Mouse (Mus musculus) intestine, embryonic 15.5 days (tissue): ENCODE results near the gene Pitpnc1. TPM values are rescaled to one million over a fixed set of nuclear protein-coding genes. Genes with fewer than 3 reads are reported as not detected.
A peak's percentile ranks its signal among the peaks of the same experiment; 100 is the strongest.

Source experiments
- ATAC-seq: fragments of 200-750 bp; cut with Nextera tagmentation; 2 replicates; pipeline ENCODE4 v1.8.0; 2017; ENCODE audit warnings: moderate TSS enrichment, moderate library complexity
- H3K27ac ChIP-seq: fragments of 300-500 bp; sonication (generic); 2 replicates; pipeline ENCODE4 v1.5.1; 2015; ENCODE audit warnings: mild to moderate bottlenecking, inconsistent platforms
- H3K27me3 ChIP-seq: fragments of 300-500 bp; sonication (generic); replicated peaks from 2 replicates; pipeline ENCODE4 v1.6.1; 2015; ENCODE audit warnings: inconsistent platforms
- H3K36me3 ChIP-seq: fragments of 300-500 bp; sonication (generic); 2 replicates; pipeline ENCODE4 v1.6.1; 2015; ENCODE audit warnings: inconsistent platforms
- H3K4me1 ChIP-seq: fragments of 300-500 bp; sonication (generic); replicated peaks from 2 replicates; pipeline ENCODE4 v1.6.1; 2015; ENCODE audit warnings: inconsistent platforms
- H3K4me2 ChIP-seq: fragments of 300-500 bp; sonication (generic); replicated peaks from 2 replicates; pipeline ENCODE4 v1.6.1; 2015; ENCODE audit warnings: mild to moderate bottlenecking, inconsistent platforms
- H3K4me3 ChIP-seq: fragments of 300-500 bp; sonication (generic); replicated peaks from 2 replicates; pipeline ENCODE4 v1.5.1; 2015; ENCODE audit warnings: inconsistent platforms
- H3K9ac ChIP-seq: fragments of 300-500 bp; sonication (generic); 2 replicates; pipeline ENCODE4 v1.6.1; 2015; ENCODE audit warnings: inconsistent platforms
- H3K9me3 ChIP-seq: fragments of 300-500 bp; sonication (generic); 2 replicates; pipeline ENCODE4 v1.6.1; 2016; ENCODE audit warnings: inconsistent platforms
- WGBS: fragments of 180-500 bp; shearing (Covaris S2); methylation state at CpG from one replicate; pipeline ENCODE4 v1.1.7; 2015; 5-methylcytosine and 5-hydroxymethylcytosine counted together
- polyA plus RNA-seq: library from polyadenylated mRNA; unstranded; fragments of >200 nt; fragmentation: Nextera tagmentation; extraction: Ambion mirVana; gene quantifications from 2 replicates; pipeline ENCODE4 v1.2.1, GENCODE M21; 2015

Pitpnc1 gene
- polyA plus RNA-seq, 1 experiment from 2014 or later = 14.2 TPM

- 89% methylated on average over 7 of the region's 7 CpGs for WGBS
- Histone ChIP-seq H3K4me1 (no peaks in the 10 kb centered on the region), H3K9me3 (no peaks in the 10 kb centered on the region), H3K9ac (no peak overlapping the region), H3K27ac (no peak overlapping the region), H3K4me3 (no peak overlapping the region), H3K27me3 (no peaks in the 10 kb centered on the region), H3K36me3 (0 out of 2 replicates have a peak, but pooled peaks cover 6% of the 10 kb centered on the region), H3K4me2 (no peak overlapping the region)
- ATAC-seq = no peak
Measured at GRCm38 (mm10) chr11:107248753-107249152, 221.7 kb downstream of the Pitpnc1 start.

- ATAC-seq = no peak
- 91% methylated on average over 7 of the region's 7 CpGs for WGBS
- Histone ChIP-seq H3K9me3 (no peaks in the 10 kb centered on the region), H3K4me3 (no peak overlapping the region), H3K4me1 (no peaks in the 10 kb centered on the region), H3K9ac (no peak overlapping the region), H3K36me3 (no peaks in the 10 kb centered on the region), H3K27me3 (no peaks in the 10 kb centered on the region), H3K27ac (no peak overlapping the region), H3K4me2 (no peak overlapping the region)
Measured at GRCm38 (mm10) chr11:107245657-107246056, 224.8 kb downstream of the Pitpnc1 start.

DNA sequence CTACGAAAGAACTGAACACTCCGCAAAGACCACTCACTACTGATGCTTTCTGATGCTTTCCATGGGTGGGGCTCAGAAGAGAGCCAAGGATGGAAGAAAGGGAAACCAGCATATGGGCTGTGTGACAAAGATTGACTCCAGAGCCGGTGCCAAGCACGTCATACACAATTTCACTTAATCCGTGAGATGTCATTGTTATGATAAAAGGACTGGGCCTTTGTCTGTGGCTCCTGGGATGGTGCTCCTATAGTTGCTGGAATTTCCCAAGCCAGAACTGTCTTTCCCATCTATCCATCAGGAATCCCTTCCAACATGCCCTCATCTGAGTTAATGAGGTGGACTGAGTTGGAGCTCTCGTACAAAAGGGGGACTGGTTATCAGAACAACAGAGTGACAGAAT lies 227.4 kb downstream of the Pitpnc1 start:
- Histone ChIP-seq H3K27ac (no peak overlapping the region), H3K9ac (no peak overlapping the region), H3K4me2 (no peak overlapping the region), H3K4me1 (no peaks in the 10 kb centered on the region), H3K4me3 (no peak overlapping the region), H3K9me3 (no peaks in the 10 kb centered on the region), H3K27me3 (no peaks in the 10 kb centered on the region), H3K36me3 (no peaks in the 10 kb centered on the region)
- 86% methylated on average over 6 of the region's 6 CpGs for WGBS
- no peak for ATAC-seq

GRCm38 (mm10) chr11:107241678-107242077 lies 228.8 kb downstream of the Pitpnc1 start:
- no peak for ATAC-seq
- 95% methylated on average over 7 of the region's 7 CpGs for WGBS
- Histone ChIP-seq H3K4me1 (no peaks in the 10 kb centered on the region), H3K9ac (no peak overlapping the region), H3K36me3 (no peaks in the 10 kb centered on the region), H3K27me3 (no peaks in the 10 kb centered on the region), H3K27ac (no peak overlapping the region), H3K9me3 (no peaks in the 10 kb centered on the region), H3K4me2 (no peak overlapping the region), H3K4me3 (no peak overlapping the region)

DNA sequence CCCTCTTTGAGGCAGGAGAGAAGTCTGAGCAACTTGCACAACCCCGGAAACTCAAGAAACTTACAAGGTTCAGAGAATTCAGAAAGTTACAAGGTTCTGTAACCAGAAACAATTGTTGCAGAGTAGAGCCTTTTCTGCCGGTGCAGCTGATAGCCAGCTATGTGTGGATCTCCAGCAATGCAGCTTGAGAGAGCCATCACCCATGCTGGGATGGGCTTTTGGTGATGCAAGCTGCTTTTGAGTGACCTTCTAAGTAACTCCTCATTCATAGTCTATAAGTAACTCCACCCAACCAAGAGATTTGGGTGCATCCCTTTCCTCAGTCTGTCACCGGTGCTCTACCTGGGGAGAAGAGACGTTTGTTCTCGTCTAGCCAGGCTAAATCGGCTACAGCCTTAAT lies 232.0 kb downstream of the Pitpnc1 start:
- no peak for ATAC-seq
- WGBS = 89% methylated on average over 6 of the region's 6 CpGs

GRCm38 (mm10) chr11:107237532-107237931 lies 233.0 kb downstream of the Pitpnc1 start:
- Histone ChIP-seq H3K4me1 (no peaks in the 10 kb centered on the region), H3K27ac (no peak overlapping the region), H3K27me3 (no peaks in the 10 kb centered on the region), H3K9me3 (no peaks in the 10 kb centered on the region), H3K4me3 (no peak overlapping the region), H3K4me2 (no peak overlapping the region), H3K9ac (no peak overlapping the region), H3K36me3 (no peaks in the 10 kb centered on the region)
- ATAC-seq = no peak
- 92% methylated on average over 4 of the region's 4 CpGs for WGBS

More for the DNA sequence above, 232.0 kb downstream of the Pitpnc1 start:
- no peak overlapping the region for H3K4me2 ChIP-seq
- H3K27ac ChIP-seq = no peak overlapping the region
- no peak overlapping the region for H3K9ac ChIP-seq
- H3K4me3 ChIP-seq = no peak overlapping the region
- no peaks in the 10 kb centered on the region for H3K9me3 ChIP-seq
- H3K4me1 ChIP-seq = no peaks in the 10 kb centered on the region
- no peaks in the 10 kb centered on the region for H3K36me3 ChIP-seq
- H3K27me3 ChIP-seq = no peaks in the 10 kb centered on the region

- no peaks in the 10 kb centered on the region for H3K27me3 ChIP-seq
- H3K27ac ChIP-seq = no peak overlapping the region
- no peaks in the 10 kb centered on the region for H3K9me3 ChIP-seq
- no peaks in the 10 kb centered on the region for H3K36me3 ChIP-seq
- 86% methylated on average over 5 of the region's 5 CpGs for WGBS
- H3K4me1 ChIP-seq = no peaks in the 10 kb centered on the region
- H3K4me3 ChIP-seq = no peak overlapping the region
- no peak overlapping the region for H3K9ac ChIP-seq
- ATAC-seq = no peak
- H3K4me2 ChIP-seq = no peak overlapping the region
Measured at GRCm38 (mm10) chr11:107233252-107233890, 237.1 kb downstream of the Pitpnc1 start.

GRCm38 (mm10) chr11:107230128-107230527 lies 240.4 kb downstream of the Pitpnc1 start:
- Histone ChIP-seq H3K9me3 (no peaks in the 10 kb centered on the region), H3K9ac (no peak overlapping the region), H3K27ac (no peak overlapping the region), H3K4me2 (no peak overlapping the region), H3K27me3 (no peaks in the 10 kb centered on the region), H3K4me1 (no peaks in the 10 kb centered on the region), H3K4me3 (no peak overlapping the region), H3K36me3 (0 out of 2 replicates have a peak, but pooled peaks cover 3% of the 10 kb centered on the region)
- ATAC-seq = no peak
- WGBS = 76% methylated on average over 10 of the region's 10 CpGs

- H3K36me3 ChIP-seq = 0 out of 2 replicates have a peak, but pooled peaks cover 3% of the 10 kb centered on the region
- WGBS = 86% methylated on average over 1 of the region's 1 CpGs
- no peak overlapping the region for H3K27ac ChIP-seq
- no peak overlapping the region for H3K9ac ChIP-seq
- H3K4me1 ChIP-seq = no peaks in the 10 kb centered on the region
- no peak overlapping the region for H3K4me3 ChIP-seq
- H3K9me3 ChIP-seq = no peaks in the 10 kb centered on the region
- no peak for ATAC-seq
- H3K4me2 ChIP-seq = no peak overlapping the region
- no peaks in the 10 kb centered on the region for H3K27me3 ChIP-seq
Measured at GRCm38 (mm10) chr11:107226431-107226830, 244.1 kb downstream of the Pitpnc1 start.

- Histone ChIP-seq H3K36me3 (0 out of 2 replicates have a peak, but pooled peaks cover 3% of the 10 kb centered on the region), H3K4me1 (no peaks in the 10 kb centered on the region), H3K27me3 (no peaks in the 10 kb centered on the region), H3K9me3 (no peaks in the 10 kb centered on the region), H3K9ac (no peak overlapping the region), H3K4me2 (no peak overlapping the region), H3K27ac (no peak overlapping the region), H3K4me3 (no peak overlapping the region)
- WGBS = 91% methylated on average over 10 of the region's 10 CpGs
- ATAC-seq = no peak
Measured at GRCm38 (mm10) chr11:107226013-107226412, 244.5 kb downstream of the Pitpnc1 start.

DNA sequence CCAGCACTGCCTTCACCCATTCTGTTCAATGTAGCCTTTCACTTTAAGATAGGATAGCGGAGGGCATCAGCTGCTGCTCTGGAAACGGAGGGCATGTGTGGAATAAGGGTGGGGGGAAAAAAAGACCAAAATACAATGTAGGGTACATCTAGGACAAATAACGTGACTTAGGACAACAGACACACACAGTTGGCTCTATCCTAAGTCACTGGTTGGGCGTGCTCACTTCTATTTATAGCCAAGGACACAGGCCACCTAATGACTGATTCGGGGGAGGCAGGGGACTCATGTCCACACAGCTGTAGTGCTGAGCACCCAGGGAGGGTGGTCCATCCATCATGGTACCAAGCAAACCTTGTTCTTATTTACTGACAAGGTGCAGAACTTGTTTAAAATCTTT lies 245.2 kb downstream of the Pitpnc1 start:
- WGBS = 76% methylated on average over 5 of the region's 5 CpGs
- H3K27ac ChIP-seq = no peak overlapping the region

GRCm38 (mm10) chr11:107223667-107224214 lies 246.8 kb downstream of the Pitpnc1 start:
- no peak overlapping the region for H3K4me2 ChIP-seq
- ATAC-seq = peak; percentile 67; the same call in 1 of the 2 replicates
- H3K9ac ChIP-seq = no peak overlapping the region
- no peaks in the 10 kb centered on the region for H3K9me3 ChIP-seq
- no peaks in the 10 kb centered on the region for H3K27me3 ChIP-seq
- 0 out of 2 replicates have a peak, but pooled peaks cover 3% of the 10 kb centered on the region for H3K36me3 ChIP-seq
- H3K4me1 ChIP-seq = no peaks in the 10 kb centered on the region
- H3K4me3 ChIP-seq = no peak overlapping the region
- H3K27ac ChIP-seq = no peak overlapping the region
- 49% methylated on average over 8 of the region's 8 CpGs for WGBS

More for the DNA sequence above, 245.2 kb downstream of the Pitpnc1 start:
- Histone ChIP-seq H3K4me2 (no peak overlapping the region), H3K27me3 (no peaks in the 10 kb centered on the region), H3K9ac (no peak overlapping the region), H3K4me1 (no peaks in the 10 kb centered on the region), H3K9me3 (no peaks in the 10 kb centered on the region), H3K4me3 (no peak overlapping the region), H3K36me3 (0 out of 2 replicates have a peak, but pooled peaks cover 3% of the 10 kb centered on the region)
- ATAC-seq = no peak

DNA sequence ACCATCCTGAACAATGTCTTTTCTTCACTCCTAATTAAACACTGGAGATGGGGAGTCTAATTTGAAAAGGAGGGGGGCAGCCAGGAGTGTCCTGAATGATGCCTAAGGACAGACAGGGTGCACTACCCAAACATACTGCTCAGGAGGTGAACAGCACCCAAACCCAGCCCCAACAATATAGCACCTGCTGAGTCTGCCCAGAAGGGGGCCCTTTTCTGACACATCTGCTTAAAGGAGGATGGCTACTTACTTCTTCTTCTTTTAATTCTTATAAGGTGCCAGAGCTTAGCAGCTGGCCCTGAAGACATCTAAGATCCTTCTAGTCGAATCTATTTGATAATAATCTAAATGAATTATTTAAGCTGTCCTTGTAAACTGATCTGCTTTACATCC lies 247.3 kb downstream of the Pitpnc1 start:
- H3K27me3 ChIP-seq = no peaks in the 10 kb centered on the region
- WGBS = 47% methylated on average over 1 of the region's 1 CpGs
- H3K4me3 ChIP-seq = no peak overlapping the region
- 0 out of 2 replicates have a peak, but pooled peaks cover 3% of the 10 kb centered on the region for H3K36me3 ChIP-seq
- H3K4me2 ChIP-seq = no peak overlapping the region
- no peaks in the 10 kb centered on the region for H3K4me1 ChIP-seq
- no peak overlapping the region for H3K9ac ChIP-seq
- no peaks in the 10 kb centered on the region for H3K9me3 ChIP-seq
- ATAC-seq = no peak
- no peak overlapping the region for H3K27ac ChIP-seq
